Mouse (Mus musculus) right cerebral cortex, postnatal 14 days (tissue): ENCODE results near the gene Grm1.
A peak's percentile ranks its signal among the peaks of the same experiment; 100 is the strongest.

Source experiments
- DNase-seq: peaks from one replicate; pipeline ENCODE4 v3.0.0; 2022

Gene Grm1

DNA sequence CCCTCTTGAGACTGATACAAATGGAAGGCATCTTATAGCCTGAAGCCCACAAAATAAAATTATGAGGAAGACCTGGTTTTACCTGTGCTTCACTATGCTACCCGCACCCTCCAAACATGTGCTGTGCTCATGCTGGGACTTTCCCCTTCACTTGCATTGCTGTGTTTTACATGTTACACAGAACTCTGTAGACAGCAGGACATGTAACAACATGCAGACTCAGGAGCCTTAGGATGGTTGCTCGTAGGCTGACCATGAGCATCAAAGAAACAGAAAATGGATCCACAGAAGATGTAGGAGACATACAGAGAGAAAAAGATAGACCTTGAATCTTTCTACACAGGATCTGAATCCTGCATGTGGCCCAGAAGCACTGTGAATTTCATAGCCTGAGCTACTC, 371.8 kb downstream of the Grm1 start:
- no peak for DNase-seq

- DNase-seq: no peak
Observed at GRCm38 (mm10) chr10:10708031-10708430, 374.1 kb downstream of the Grm1 start.

DNA sequence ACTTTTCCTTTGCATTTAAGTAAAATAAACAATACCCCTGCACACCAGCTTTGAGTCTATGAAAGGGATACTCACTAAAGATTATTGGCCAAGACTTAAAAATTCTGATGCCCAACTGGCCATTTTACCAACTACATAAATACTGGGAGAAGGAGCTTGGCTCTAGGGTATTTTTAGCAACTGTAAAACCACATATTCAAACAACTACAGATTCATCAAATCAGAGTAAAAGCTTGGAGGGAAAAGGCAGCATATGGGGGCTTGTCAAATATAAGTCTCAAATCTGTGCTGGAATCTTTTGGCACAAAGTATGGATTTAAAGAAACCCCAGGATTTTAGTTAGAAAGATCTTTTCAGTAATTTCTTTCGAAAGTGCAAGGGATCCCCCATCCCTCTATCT, 380.8 kb downstream of the Grm1 start:
- no peak for DNase-seq

GRCm38 (mm10) chr10:10700903-10701302, 381.3 kb downstream of the Grm1 start:
- no peak for DNase-seq

DNA sequence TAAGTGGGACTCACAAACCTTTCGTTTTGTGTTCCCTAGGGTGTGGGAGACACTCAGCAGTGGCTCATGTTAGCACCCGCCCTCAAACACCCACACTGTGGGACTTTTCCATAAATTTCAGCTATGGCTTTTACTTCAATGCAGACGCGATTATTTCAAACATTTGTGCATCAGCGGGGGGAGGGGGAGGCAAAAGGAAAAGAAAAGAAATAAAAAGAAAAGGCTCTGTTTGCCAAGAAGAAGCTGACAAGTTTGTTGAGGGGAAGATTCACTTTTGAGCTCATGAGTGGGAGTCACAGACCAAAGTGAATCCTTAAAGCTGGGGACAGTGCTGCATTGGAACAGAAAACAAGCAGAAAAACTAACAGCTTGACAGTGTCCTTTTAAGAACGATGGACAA, 384.7 kb downstream of the Grm1 start:
- no peak for DNase-seq

- DNase-seq: no peak
Observed at GRCm38 (mm10) chr10:10689668-10690223, 392.4 kb downstream of the Grm1 start.

GRCm38 (mm10) chr10:10688907-10689667, 393.1 kb downstream of the Grm1 start:
- DNase-seq: peak; percentile 19

DNA sequence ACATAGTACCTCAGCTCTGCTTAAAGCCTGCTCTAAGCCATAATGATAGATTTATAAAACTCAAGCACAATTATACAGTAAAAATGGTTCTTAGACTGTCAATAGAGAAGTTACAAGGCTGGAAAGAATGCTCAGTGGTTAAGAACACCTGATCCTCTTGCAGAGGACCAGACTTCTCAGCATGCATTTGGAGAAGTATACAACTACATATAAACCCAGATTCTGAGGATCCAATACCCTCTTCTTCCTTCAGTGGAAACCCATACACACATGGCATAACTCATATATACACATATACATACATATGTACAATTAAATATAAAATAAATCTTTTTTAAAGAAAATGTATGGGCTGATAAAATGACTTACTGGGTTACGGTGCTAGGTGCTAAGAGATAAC, 401.1 kb downstream of the Grm1 start, which contains the start of gene Gm10944:
Gene Gm10944, plus strand, starts transcription at position 301 of the 400 bp plus-strand sequence.
- no peak for DNase-seq

GRCm38 (mm10) chr10:10659976-10660375, 422.2 kb downstream of the Grm1 start:
- DNase-seq: no peak

DNA sequence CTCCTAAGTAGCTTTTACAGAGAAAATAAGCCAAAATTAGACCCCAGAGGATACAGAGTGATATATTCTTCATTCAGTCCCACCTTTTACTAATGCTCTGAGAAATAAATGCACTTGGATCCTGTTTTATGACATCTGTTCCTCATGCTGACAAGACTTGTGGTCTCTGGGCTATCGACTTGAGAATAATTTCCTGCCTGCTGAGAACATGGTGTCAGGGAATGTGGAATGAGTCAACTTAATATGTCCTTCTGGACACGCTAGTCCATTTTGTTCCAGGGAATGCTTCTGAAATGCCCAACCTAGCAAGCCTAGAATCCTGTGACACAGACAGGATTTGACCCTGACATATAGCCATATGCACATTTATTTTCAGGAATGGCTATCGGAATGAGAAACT, 423.0 kb downstream of the Grm1 start:
- DNase-seq: no peak

- no peak for DNase-seq
Observed at GRCm38 (mm10) chr10:10656621-10657020, 425.5 kb downstream of the Grm1 start.

DNA sequence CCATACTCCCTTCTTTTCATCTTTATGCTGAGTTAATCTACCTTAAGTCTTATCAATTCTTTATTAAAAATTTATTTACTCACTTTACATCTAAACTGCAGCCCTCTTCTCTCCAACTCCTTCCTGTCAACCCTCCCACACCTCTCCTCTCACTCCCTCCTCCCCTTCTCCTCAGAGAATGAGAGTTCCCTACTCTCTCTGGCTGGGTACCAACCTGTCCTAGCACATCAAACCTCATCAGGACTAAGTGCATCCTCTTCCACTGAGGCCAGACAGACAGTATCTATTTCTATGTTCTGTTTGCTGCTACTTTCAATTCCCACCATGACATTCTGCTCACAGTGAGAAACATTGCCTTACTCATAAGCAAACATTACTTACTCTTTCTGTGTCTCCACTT, 426.2 kb downstream of the Grm1 start:
- DNase-seq: no peak
